Comparison of ENCODE assay signal across 19 mouse cellular contexts in the genomic region with DNA sequence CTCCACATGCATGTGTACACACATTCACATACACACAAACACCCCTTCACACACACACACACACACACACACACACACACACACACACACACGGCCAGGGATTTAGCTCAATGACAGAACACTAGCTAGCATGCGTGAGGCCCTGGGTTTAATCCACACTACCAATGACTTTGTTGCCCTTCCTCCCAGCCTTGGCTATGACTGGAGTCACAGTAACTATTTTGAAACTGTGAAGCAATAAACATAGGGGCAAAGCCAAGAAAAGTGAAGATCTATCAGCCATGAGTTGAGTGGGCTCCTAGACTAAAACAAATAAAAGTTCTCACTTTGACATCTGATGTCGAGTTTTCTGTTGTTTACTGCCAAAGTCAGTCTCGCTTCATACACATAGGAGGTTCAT. TPM values are rescaled to one million over a fixed set of nuclear protein-coding genes. Genes with fewer than 3 reads are reported as not detected.
DNase-seq lines count a peak whose midpoint lies in the region; ATAC-seq and TF ChIP-seq lines count a peak whose summit lies in the region.
"Had no signal": no experiment of that assay in that cellular context is flagged by ENCODE, and none has a peak within 500 bp of the region (broad histone marks: within the 10 kb centered on the region; RNA-seq: fewer than 3 reads in every experiment).

No protein-coding gene starts in this region.

- 72% methylated on average over 4 of the region's 4 CpGs for WGBS in heart, embryonic 11.5 days (ENCODE audit: insufficient replicate concordance)
- WGBS in lung, postnatal 0 days, result 40% methylated on average over 4 of the region's 4 CpGs
- 45% methylated on average over 4 of the region's 4 CpGs for WGBS in lung, adult 2 months
- WGBS in bone marrow, adult 2 months, result 63% methylated on average over 4 of the region's 4 CpGs
- WGBS in liver, embryonic 12.5 days (ENCODE audit: insufficient replicate concordance), result 68% methylated on average over 4 of the region's 4 CpGs

- H3K36me3 ChIP-seq in heart, embryonic 11.5 days (ENCODE audit: control insufficient read depth, insufficient read depth, low read length), result no peaks in the 10 kb centered on the region
- no peaks in the 10 kb centered on the region for H3K36me3 ChIP-seq in lung, postnatal 0 days (ENCODE audit: insufficient read depth, low read length)
- no peaks in the 10 kb centered on the region for H3K36me3 ChIP-seq in liver, embryonic 12.5 days
- H3K36me3 ChIP-seq: forebrain, embryonic 10.5 days; heart, embryonic 12.5 days; limb, embryonic 15.5 days; midbrain, embryonic 10.5 days had no signal

- no peak overlapping the region for H3K9ac ChIP-seq in heart, embryonic 11.5 days (ENCODE audit: low read depth, low read length)
- no peak overlapping the region for H3K9ac ChIP-seq in lung, postnatal 0 days (replicated peaks; ENCODE audit: low read depth)
- H3K9ac ChIP-seq in liver, embryonic 12.5 days, result no peak overlapping the region
- H3K9ac ChIP-seq: heart, embryonic 12.5 days; hindbrain, embryonic 14.5 days; limb, embryonic 15.5 days had no signal

- peak; percentile 55 for DNase-seq in heart, adult 11 months
- DNase-seq in lung, postnatal 0 days (ENCODE audit: low spot score), result peak; percentile 60
- no peak for DNase-seq in lung, adult 2 months
- DNase-seq in heart, adult 18-20 months, result no peak
- DNase-seq: adrenal gland, postnatal 36 days; cerebellum, adult 18-20 months; cerebellum, postnatal 14 days; heart, postnatal 14 days; kidney, adult 8-10 months; kidney, postnatal 10 days; left cerebral cortex, postnatal 4 days had no signal

- no peak overlapping the region for H3K27ac ChIP-seq in heart, embryonic 11.5 days (ENCODE audit: low read depth, low read length)
- H3K27ac ChIP-seq in lung, postnatal 0 days (ENCODE audit: low read length), result no peak overlapping the region
- H3K27ac ChIP-seq in bone marrow, adult 2 months (ENCODE audit: control insufficient read depth, insufficient read depth, low read depth, low read length, poor library complexity), result peak overlapping the region; percentile 41; the same call in 1 of the 2 replicates
- 0 out of 2 replicates have a peak overlapping the region, but pooled peaks have one; percentile 47 for H3K27ac ChIP-seq in liver, embryonic 12.5 days
- H3K27ac ChIP-seq: forebrain, embryonic 10.5 days; hindbrain, embryonic 14.5 days; limb, embryonic 15.5 days; midbrain, embryonic 10.5 days had no signal

- no peak for TF ChIP-seq CTCF in lung, postnatal 0 days (IDR thresholded peaks at IDR 0.05)
- no peak for TF ChIP-seq CTCF in lung, adult 2 months (IDR thresholded peaks at IDR 0.05; ENCODE audit: insufficient read depth, low read length)
- no peak for TF ChIP-seq CTCF in bone marrow, adult 2 months (IDR thresholded peaks at IDR 0.05; ENCODE audit: control insufficient read depth, insufficient read depth, low read length)

- H3K27me3 ChIP-seq in heart, embryonic 11.5 days (ENCODE audit: control insufficient read depth, insufficient read depth, low read length), result no peaks in the 10 kb centered on the region
- H3K27me3 ChIP-seq in lung, postnatal 0 days (replicated peaks; ENCODE audit: insufficient read depth, low read length), result no peaks in the 10 kb centered on the region
- peaks cover 4% of the 10 kb centered on the region; the same call in 1 of the 2 replicates for H3K27me3 ChIP-seq in liver, embryonic 12.5 days (replicated peaks)
- H3K27me3 ChIP-seq: heart, embryonic 12.5 days; limb, embryonic 15.5 days had no signal

- no peak for TF ChIP-seq POLR2A in lung, adult 2 months (IDR thresholded peaks at IDR 0.05; ENCODE audit: borderline replicate concordance, extremely low read depth, low read depth, low read length)
- TF ChIP-seq POLR2A in bone marrow, adult 2 months (IDR thresholded peaks at IDR 0.05; ENCODE audit: borderline replicate concordance, control insufficient read depth, low read depth, low read length), result no peak

- H3K9me3 ChIP-seq in heart, embryonic 11.5 days (replicated peaks; ENCODE audit: control insufficient read depth, low read length), result no peaks in the 10 kb centered on the region
- no peaks in the 10 kb centered on the region for H3K9me3 ChIP-seq in lung, postnatal 0 days (ENCODE audit: low read length)
- H3K9me3 ChIP-seq in liver, embryonic 12.5 days (replicated peaks), result no peaks in the 10 kb centered on the region
- H3K9me3 ChIP-seq: forebrain, embryonic 10.5 days; heart, embryonic 12.5 days; limb, embryonic 15.5 days; midbrain, embryonic 10.5 days had no signal

- ATAC-seq in heart, embryonic 11.5 days (replicated peaks; ENCODE audit: insufficient number of reproducible peaks, low FRiP score, low TSS enrichment), result no peak
- peak; percentile 55 for ATAC-seq in lung, postnatal 0 days
- ATAC-seq in liver, embryonic 12.5 days, result no peak

- no peak overlapping the region for H3K4me2 ChIP-seq in heart, embryonic 11.5 days
- H3K4me2 ChIP-seq in lung, postnatal 0 days (replicated peaks; ENCODE audit: low read depth, low read length), result no peak overlapping the region
- H3K4me2 ChIP-seq in liver, embryonic 12.5 days, result no peak overlapping the region
- H3K4me2 ChIP-seq: heart, embryonic 12.5 days; hindbrain, embryonic 14.5 days; limb, embryonic 15.5 days had no signal

- no peak for TF ChIP-seq EP300 in lung, postnatal 0 days (IDR thresholded peaks at IDR 0.05)

- H3K4me1 ChIP-seq in heart, embryonic 11.5 days (ENCODE audit: control insufficient read depth, insufficient read depth, low read length), result no peaks in the 10 kb centered on the region
- no peaks in the 10 kb centered on the region for H3K4me1 ChIP-seq in lung, postnatal 0 days (ENCODE audit: insufficient read depth, low read depth, low read length)
- H3K4me1 ChIP-seq in lung, adult 2 months (ENCODE audit: control insufficient read depth, insufficient read depth, low read length), result peaks cover 2% of the 10 kb centered on the region; the same call in 1 of the 2 replicates
- peaks cover 5% of the 10 kb centered on the region; the same call in 1 of the 2 replicates for H3K4me1 ChIP-seq in bone marrow, adult 2 months (ENCODE audit: control insufficient read depth, insufficient read depth, low read length)
- peaks cover 41% of the 10 kb centered on the region for H3K4me1 ChIP-seq in liver, embryonic 12.5 days
- H3K4me1 ChIP-seq: forebrain, embryonic 10.5 days; midbrain, embryonic 10.5 days had no signal

- no peak overlapping the region for H3K4me3 ChIP-seq in heart, embryonic 11.5 days (ENCODE audit: low read depth, low read length)
- H3K4me3 ChIP-seq in lung, postnatal 0 days (ENCODE audit: low read depth, low read length), result no peak overlapping the region
- H3K4me3 ChIP-seq in lung, adult 2 months (replicated peaks; ENCODE audit: extremely low read depth, low read depth, low read length), result no peak overlapping the region
- H3K4me3 ChIP-seq in bone marrow, adult 2 months (replicated peaks; ENCODE audit: control insufficient read depth, low read depth, low read length), result no peak overlapping the region
- H3K4me3 ChIP-seq in liver, embryonic 12.5 days, result no peak overlapping the region
- H3K4me3 ChIP-seq: forebrain, embryonic 10.5 days; heart, embryonic 12.5 days; limb, embryonic 15.5 days; midbrain, embryonic 10.5 days had no signal

RNA-seq across cellular contexts. Expression of a gene that starts 23.2 kb away (rescaled TPM):
- 8.2 and 10.7 TPM in 2 replicates for polyA plus RNA-seq in heart, embryonic 11.5 days (2014; fragmentation: Nextera tagmentation; extraction: Ambion mirVana)
- polyA plus RNA-seq in lung, postnatal 0 days (2015; fragmentation: Nextera tagmentation; extraction: Ambion mirVana), result 6.3 and 7.0 TPM in 2 replicates
- polyA plus RNA-seq in lung, adult 2 months (2012; rRNA removed), result 9.0 and 11.1 TPM in 2 replicates
- polyA plus RNA-seq in bone marrow, adult 2 months (2011; ENCODE audit: insufficient read depth, insufficient read length, low replicate concordance, missing spikeins), result 7.4 and 9.8 TPM in 2 replicates
- 13.5 and 13.6 TPM in 2 replicates for polyA plus RNA-seq in liver, embryonic 12.5 days (2016; fragmentation: Nextera tagmentation; extraction: Ambion mirVana)
- 10 to 100 TPM; 51.8 to 51.9 TPM for total RNA-seq in heart, adult 18-20 months (2021)

Comparison
In these comparisons a context has a peak if more than half of its experiments do, and no peak if none do; other contexts are left out.
1. DNase-seq: peak in heart, adult 11 months (single experiment) and lung, postnatal 0 days (single experiment); none in lung, adult 2 months (single experiment) and heart, adult 18-20 months (0 of 2).
2. H3K27ac ChIP-seq: peak in bone marrow, adult 2 months (single experiment) and liver, embryonic 12.5 days (single experiment); none in heart, embryonic 11.5 days (single experiment) and lung, postnatal 0 days (single experiment).